Mouse (Mus musculus): ENCODE measurements at regions not wholly inside any gene's neighbourhood (a gene's known extent, or its start where the extent isn't known, plus 50 kb on each side); places are given as distances from the start of the nearest gene placed in this dataset.

- DNase-seq (ENCODE audit: low read depth, low spot score) = no peak
These were observed 114.8 kb upstream of the Bmp2 start for GRCm38 (mm10) chr2:133436913-133437843.

- DNase-seq (ENCODE audit: low read depth, low spot score) = no peak
These were observed 113.9 kb upstream of the Bmp2 start for GRCm38 (mm10) chr2:133438018-133438417.

- no peak for DNase-seq (ENCODE audit: low read depth, low spot score)
These were observed 108.9 kb upstream of the Bmp2 start for GRCm38 (mm10) chr2:133443024-133443423.

- DNase-seq (ENCODE audit: low read depth, low spot score) = no peak
These were observed 108.5 kb upstream of the Bmp2 start for GRCm38 (mm10) chr2:133443490-133443889.

GRCm38 (mm10) chr2:133452947-133453346 is 99.0 kb upstream of the Bmp2 start:
- no peak for DNase-seq (ENCODE audit: low read depth, low spot score)

GRCm38 (mm10) chr2:133455484-133456170 is 96.3 kb upstream of the Bmp2 start:
- no peak for DNase-seq (ENCODE audit: low read depth, low spot score)

GRCm38 (mm10) chr2:133456785-133457184 is 95.2 kb upstream of the Bmp2 start:
- no peak for DNase-seq (ENCODE audit: low read depth, low spot score)

GRCm38 (mm10) chr2:133458735-133459134 is 93.2 kb upstream of the Bmp2 start:
- no peak for DNase-seq (ENCODE audit: low read depth, low spot score)

GRCm38 (mm10) chr2:133460814-133461213 is 91.1 kb upstream of the Bmp2 start:
- DNase-seq (ENCODE audit: low read depth, low spot score) = no peak

GRCm38 (mm10) chr2:133462378-133462777 is 89.6 kb upstream of the Bmp2 start:
- no peak for DNase-seq (ENCODE audit: low read depth, low spot score)

- no peak for DNase-seq (ENCODE audit: low read depth, low spot score)
These were observed 84.5 kb upstream of the Bmp2 start for GRCm38 (mm10) chr2:133467170-133468168.

GRCm38 (mm10) chr2:133472966-133473744 is 78.8 kb upstream of the Bmp2 start:
- no peak for DNase-seq (ENCODE audit: low read depth, low spot score)

GRCm38 (mm10) chr2:133474174-133474573 is 77.8 kb upstream of the Bmp2 start:
- no peak for DNase-seq (ENCODE audit: low read depth, low spot score)

- DNase-seq (ENCODE audit: low read depth, low spot score) = no peak
These were observed 71.1 kb upstream of the Bmp2 start for GRCm38 (mm10) chr2:133480870-133481269.

- no peak for DNase-seq (ENCODE audit: low read depth, low spot score)
These were observed 70.7 kb upstream of the Bmp2 start for GRCm38 (mm10) chr2:133481305-133481704.

- DNase-seq (ENCODE audit: low read depth, low spot score) = no peak
These were observed 70.2 kb upstream of the Bmp2 start for GRCm38 (mm10) chr2:133481785-133482184.

GRCm38 (mm10) chr2:133495443-133495842 is 56.5 kb upstream of the Bmp2 start:
- DNase-seq (ENCODE audit: low read depth, low spot score) = no peak

GRCm38 (mm10) chr2:133496389-133496788 is 55.6 kb upstream of the Bmp2 start:
- no peak for DNase-seq (ENCODE audit: low read depth, low spot score)

- DNase-seq (ENCODE audit: low read depth, low spot score) = no peak
These were observed 54.9 kb upstream of the Bmp2 start for GRCm38 (mm10) chr2:133497071-133497470.

GRCm38 (mm10) chr2:133497541-133498185 is 54.3 kb upstream of the Bmp2 start:
- DNase-seq (ENCODE audit: low read depth, low spot score) = no peak
